Mouse (Mus musculus): ENCODE results near the gene Eif5a2.

- TF ChIP-seq USF1 (IDR thresholded peaks at IDR 0.05; ENCODE audit: low read depth) (no peak), MAX (IDR thresholded peaks at IDR 0.05; ENCODE audit: low read depth) (no peak), POLR2A (IDR thresholded peaks at IDR 0.05; ENCODE audit: insufficient read length, low read depth) (no peak)
Measured at GRCm38 (mm10) chr3:28780511-28780910, 565 bp upstream of the Eif5a2 start.

All from myocyte (in vitro differentiated cells).